Mouse (Mus musculus): ENCODE results near the gene Glis2. TPM values are rescaled to one million over a fixed set of nuclear protein-coding genes. Genes with fewer than 3 reads are reported as not detected.

Gene Glis2
- polyA plus RNA-seq, 1 experiment from 2014 or later = 28.4 TPM

DNA sequence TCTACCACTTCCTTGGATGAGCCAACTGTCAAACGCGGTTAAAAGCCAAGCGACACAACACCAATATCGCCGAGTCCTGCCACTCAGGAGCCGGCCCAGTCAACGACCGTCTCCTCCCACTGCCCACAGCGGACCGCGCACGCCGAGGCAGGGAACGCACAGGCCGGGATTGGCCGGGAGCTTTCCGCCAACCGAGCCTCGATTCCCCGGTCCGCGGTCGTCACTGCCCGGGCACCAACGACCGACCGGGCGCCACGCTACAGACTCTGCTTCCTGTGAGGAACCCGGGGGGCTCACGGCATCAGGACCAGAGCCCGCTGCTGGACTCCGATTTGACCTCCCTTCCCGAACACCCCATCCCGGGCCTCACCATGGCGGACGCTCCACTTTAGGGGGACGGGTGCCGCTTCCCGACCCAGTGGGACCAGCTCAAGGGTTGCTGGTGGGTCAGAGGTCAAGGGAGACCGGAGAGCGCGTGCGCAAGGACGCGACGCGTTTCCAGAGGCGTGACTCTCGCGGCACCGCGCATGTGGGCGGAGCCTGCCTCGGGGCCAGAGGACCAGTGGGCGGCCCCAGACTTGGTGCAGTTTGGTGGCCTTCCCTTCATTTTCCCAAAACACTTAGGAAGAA, 30.1 kb downstream of the Glis2 start, which contains the start of gene Pam16:
TSS of gene Pam16 (minus strand) at position 508 of the 630 bp plus-strand sequence.
- Histone ChIP-seq H3K9me3 (no peaks in the 10 kb centered on the region), H3K27ac (peak within 1 kb of the TSS; percentile 88), H3K27me3 (no peaks in the 10 kb centered on the region), H3K4me3 (replicated peaks) (peak within 1 kb of the TSS; percentile 78), H3K36me3 (peaks cover 38% of the 10 kb centered on the region), H3K9ac (replicated peaks) (peak within 1 kb of the TSS; percentile 86), H3K4me1 (replicated peaks) (peaks cover 19% of the 10 kb centered on the region), H3K4me2 (peak within 1 kb of the TSS; percentile 78)
- under 1% methylated on average over 56 of the region's 56 CpGs for WGBS
- ATAC-seq (ENCODE audit: insufficient number of reproducible peaks, insufficient read depth, low FRiP score, low TSS enrichment, low read depth) = peak; percentile 76

DNA sequence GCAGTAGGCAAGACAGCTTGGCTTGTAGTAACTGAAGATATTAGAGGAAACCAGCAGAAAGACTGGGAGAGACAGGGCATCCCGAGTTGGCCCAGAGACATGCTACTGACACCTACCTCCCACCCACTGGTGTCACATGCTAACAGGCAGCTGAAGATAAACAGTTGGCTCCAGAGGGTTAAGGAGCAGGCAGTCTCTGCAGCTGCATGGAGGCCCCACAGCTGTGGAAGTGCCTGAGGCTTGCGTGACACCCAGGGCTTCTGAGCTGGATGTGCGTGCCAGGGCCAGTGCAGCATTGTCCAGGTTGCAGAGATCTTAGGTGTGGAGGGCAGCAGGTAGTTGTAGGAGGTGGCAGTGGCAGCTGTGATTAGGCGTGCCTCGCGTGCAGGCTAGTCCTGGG, 32.6 kb downstream of the Glis2 start:
- no peak for ATAC-seq (ENCODE audit: insufficient number of reproducible peaks, insufficient read depth, low FRiP score, low TSS enrichment, low read depth)
- peaks cover 37% of the 10 kb centered on the region for H3K36me3 ChIP-seq
- H3K4me2 ChIP-seq = no peak overlapping the region
- H3K4me1 ChIP-seq (replicated peaks) = peaks cover 22% of the 10 kb centered on the region
- no peak overlapping the region for H3K27ac ChIP-seq
- no peak overlapping the region for H3K4me3 ChIP-seq (replicated peaks)
- H3K27me3 ChIP-seq = no peaks in the 10 kb centered on the region
- H3K9me3 ChIP-seq = no peaks in the 10 kb centered on the region
- no peak overlapping the region for H3K9ac ChIP-seq (replicated peaks)
- 75% methylated on average over 6 of the region's 6 CpGs for WGBS

- H3K4me3 ChIP-seq (replicated peaks) = no peak overlapping the region
- H3K36me3 ChIP-seq = peaks cover 49% of the 10 kb centered on the region
- no peaks in the 10 kb centered on the region for H3K27me3 ChIP-seq
- no peaks in the 10 kb centered on the region for H3K9me3 ChIP-seq
- H3K4me2 ChIP-seq = no peak overlapping the region
- no peak overlapping the region for H3K27ac ChIP-seq
- no peak for ATAC-seq (ENCODE audit: insufficient number of reproducible peaks, insufficient read depth, low FRiP score, low TSS enrichment, low read depth)
- peaks cover 9% of the 10 kb centered on the region; the same call in 1 of the 2 replicates for H3K4me1 ChIP-seq (replicated peaks)
- H3K9ac ChIP-seq (replicated peaks) = no peak overlapping the region
- WGBS = 93% methylated on average over 9 of the region's 9 CpGs
Observed at GRCm38 (mm10) chr16:4628898-4629419, 34.4 kb downstream of the Glis2 start.

- H3K4me3 ChIP-seq (replicated peaks) = no peak overlapping the region
- H3K9ac ChIP-seq (replicated peaks) = no peak overlapping the region
- H3K4me1 ChIP-seq (replicated peaks) = 0 out of 2 replicates have a peak, but pooled peaks cover 7% of the 10 kb centered on the region
- no peaks in the 10 kb centered on the region for H3K9me3 ChIP-seq
- ATAC-seq (ENCODE audit: insufficient number of reproducible peaks, insufficient read depth, low FRiP score, low TSS enrichment, low read depth) = no peak; the same call in none of the 2 replicates
- WGBS = 21% methylated on average over 6 of the region's 6 CpGs
- no peak overlapping the region for H3K4me2 ChIP-seq
- no peaks in the 10 kb centered on the region for H3K27me3 ChIP-seq
- no peak overlapping the region for H3K27ac ChIP-seq
- H3K36me3 ChIP-seq = peaks cover 56% of the 10 kb centered on the region
Observed at GRCm38 (mm10) chr16:4629950-4630349, 35.4 kb downstream of the Glis2 start.

DNA sequence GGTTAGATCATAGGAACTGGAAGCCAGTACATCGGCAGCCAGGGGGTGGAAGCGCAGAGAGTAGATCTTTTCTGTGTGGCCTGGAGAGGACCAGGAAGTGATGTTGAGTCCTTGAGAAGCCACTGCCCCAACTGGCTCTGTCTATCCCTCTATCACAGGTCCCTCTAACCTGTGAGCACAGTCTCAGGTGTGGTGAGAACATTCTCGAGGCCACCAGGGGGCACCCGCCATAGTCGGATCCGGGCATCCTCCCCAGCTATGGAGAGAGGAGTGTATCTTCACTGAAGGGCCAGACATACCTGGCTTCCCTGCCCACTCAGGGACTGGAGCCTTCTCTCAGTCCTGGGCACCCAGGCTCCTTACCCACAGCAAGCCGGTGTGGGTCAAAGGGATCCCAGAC, 37.5 kb downstream of the Glis2 start:
- Histone ChIP-seq H3K4me1 (replicated peaks) (0 out of 2 replicates have a peak, but pooled peaks cover 6% of the 10 kb centered on the region), H3K4me2 (no peak overlapping the region), H3K36me3 (peaks cover 46% of the 10 kb centered on the region), H3K9ac (replicated peaks) (no peak overlapping the region), H3K9me3 (no peaks in the 10 kb centered on the region), H3K4me3 (replicated peaks) (no peak overlapping the region), H3K27me3 (no peaks in the 10 kb centered on the region), H3K27ac (peak overlapping the region; percentile 57; the same call in 1 of the 2 replicates)
- WGBS = 40% methylated on average over 7 of the region's 7 CpGs
- no peak for ATAC-seq (ENCODE audit: insufficient number of reproducible peaks, insufficient read depth, low FRiP score, low TSS enrichment, low read depth)

GRCm38 (mm10) chr16:4633661-4634060, 39.1 kb downstream of the Glis2 start:
- H3K9ac ChIP-seq (replicated peaks) = no peak overlapping the region
- WGBS = 95% methylated on average over 3 of the region's 3 CpGs
- H3K27me3 ChIP-seq = no peaks in the 10 kb centered on the region
- no peak overlapping the region for H3K4me2 ChIP-seq
- 0 out of 2 replicates have a peak, but pooled peaks cover 6% of the 10 kb centered on the region for H3K4me1 ChIP-seq (replicated peaks)
- H3K4me3 ChIP-seq (replicated peaks) = no peak overlapping the region
- no peak overlapping the region for H3K27ac ChIP-seq
- peaks cover 33% of the 10 kb centered on the region for H3K36me3 ChIP-seq
- ATAC-seq (ENCODE audit: insufficient number of reproducible peaks, insufficient read depth, low FRiP score, low TSS enrichment, low read depth) = no peak
- no peaks in the 10 kb centered on the region for H3K9me3 ChIP-seq

- Histone ChIP-seq H3K36me3 (peaks cover 28% of the 10 kb centered on the region), H3K9ac (replicated peaks) (no peak overlapping the region), H3K4me3 (replicated peaks) (no peak overlapping the region), H3K4me1 (replicated peaks) (peaks cover 8% of the 10 kb centered on the region; the same call in 1 of the 2 replicates), H3K9me3 (no peaks in the 10 kb centered on the region), H3K4me2 (no peak overlapping the region), H3K27ac (no peak overlapping the region), H3K27me3 (no peaks in the 10 kb centered on the region)
- no peak for ATAC-seq (ENCODE audit: insufficient number of reproducible peaks, insufficient read depth, low FRiP score, low TSS enrichment, low read depth)
- 81% methylated on average over 9 of the region's 9 CpGs for WGBS
Observed at GRCm38 (mm10) chr16:4634681-4635080, 40.2 kb downstream of the Glis2 start.

GRCm38 (mm10) chr16:4635760-4636159, 41.2 kb downstream of the Glis2 start:
- H3K27me3 ChIP-seq = no peaks in the 10 kb centered on the region
- H3K4me1 ChIP-seq (replicated peaks) = peaks cover 8% of the 10 kb centered on the region
- H3K36me3 ChIP-seq = peaks cover 25% of the 10 kb centered on the region
- no peak overlapping the region for H3K27ac ChIP-seq
- H3K4me3 ChIP-seq (replicated peaks) = no peak overlapping the region
- H3K9me3 ChIP-seq = no peaks in the 10 kb centered on the region
- 0 out of 2 replicates have a peak overlapping the region, but pooled peaks have one; percentile 14 for H3K9ac ChIP-seq (replicated peaks)
- WGBS = 63% methylated on average over 4 of the region's 4 CpGs
- no peak overlapping the region for H3K4me2 ChIP-seq
- no peak for ATAC-seq (ENCODE audit: insufficient number of reproducible peaks, insufficient read depth, low FRiP score, low TSS enrichment, low read depth)

DNA sequence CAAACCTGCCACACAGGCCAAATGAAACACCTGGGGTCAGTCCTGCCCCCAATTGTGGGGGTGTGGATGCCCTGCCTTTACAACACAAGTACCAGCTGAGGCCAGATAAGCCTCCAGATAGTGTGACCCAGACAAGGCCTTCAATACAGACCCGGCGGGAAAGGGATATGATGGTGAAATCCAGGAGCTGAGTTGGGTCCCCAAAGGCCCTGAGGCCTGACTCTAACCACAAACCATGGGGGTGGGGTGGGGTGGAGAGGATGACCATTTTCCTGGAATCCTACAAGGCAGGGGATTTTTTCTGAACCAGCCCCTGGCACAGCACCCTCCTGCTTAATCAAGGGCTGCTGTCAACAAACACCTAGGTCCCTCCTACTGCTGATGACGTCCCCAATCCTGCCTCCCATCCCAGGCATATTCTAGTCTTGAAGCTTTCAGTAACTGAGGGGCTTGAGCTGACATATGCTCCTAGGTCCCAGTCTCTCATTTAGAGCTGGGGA, 44.4 kb downstream of the Glis2 start:
- WGBS = 88% methylated on average over 3 of the region's 3 CpGs
- Histone ChIP-seq H3K4me1 (replicated peaks) (peaks cover 40% of the 10 kb centered on the region), H3K27ac (no peak overlapping the region), H3K9me3 (no peaks in the 10 kb centered on the region), H3K4me2 (no peak overlapping the region), H3K4me3 (replicated peaks) (no peak overlapping the region), H3K36me3 (peaks cover 21% of the 10 kb centered on the region), H3K27me3 (no peaks in the 10 kb centered on the region), H3K9ac (replicated peaks) (no peak overlapping the region)
- ATAC-seq (ENCODE audit: insufficient number of reproducible peaks, insufficient read depth, low FRiP score, low TSS enrichment, low read depth) = no peak

- Histone ChIP-seq H3K9me3 (no peaks in the 10 kb centered on the region), H3K4me1 (replicated peaks) (peaks cover 49% of the 10 kb centered on the region), H3K27me3 (no peaks in the 10 kb centered on the region), H3K27ac (peak within 1 kb of the TSS; percentile 89), H3K36me3 (peaks cover 22% of the 10 kb centered on the region), H3K4me3 (replicated peaks) (peak within 1 kb of the TSS; percentile 64), H3K4me2 (peak within 1 kb of the TSS; percentile 88), H3K9ac (replicated peaks) (peak within 1 kb of the TSS; percentile 75)
- WGBS = 1% methylated on average over 21 of the region's 22 CpGs
- peak; percentile 96 for ATAC-seq (ENCODE audit: insufficient number of reproducible peaks, insufficient read depth, low FRiP score, low TSS enrichment, low read depth)
Observed at GRCm38 (mm10) chr16:4639831-4640237, 45.3 kb downstream of the Glis2 start, which contains the start of the genes Vasn and Dnaja3. Vasn (plus strand) TSS chr16:4639941. Dnaja3 (plus strand) TSS chr16:4639989.

- Histone ChIP-seq H3K4me2 (peak overlapping the region; percentile 88), H3K9ac (replicated peaks) (peak overlapping the region; percentile 75), H3K27me3 (no peaks in the 10 kb centered on the region), H3K4me1 (replicated peaks) (peaks cover 54% of the 10 kb centered on the region), H3K9me3 (no peaks in the 10 kb centered on the region), H3K4me3 (replicated peaks) (peak overlapping the region; percentile 64), H3K36me3 (peaks cover 26% of the 10 kb centered on the region), H3K27ac (peak overlapping the region; percentile 89)
- ATAC-seq (ENCODE audit: insufficient number of reproducible peaks, insufficient read depth, low FRiP score, low TSS enrichment, low read depth) = 0 out of 2 replicates have a peak, but pooled peaks have one; percentile 9
- 5% methylated on average over 17 of the region's 17 CpGs for WGBS
Observed at GRCm38 (mm10) chr16:4640267-4641005, 45.9 kb downstream of the Glis2 start.
